Mouse (Mus musculus) CD4-positive helper T cell, adult 2 months (primary cell): ENCODE results near the gene Eif5.
"Not testable (repeated sequence)": the region's sequence is repeated elsewhere in the genome, so short reads cannot be mapped to it uniquely, and the experiment has no call there.

ENCODE experiments used
- DNase-seq: peaks from one replicate; pipeline ENCODE4 v3.0.0-alpha.2; 2012; ENCODE audit warnings: low read depth, missing footprints, low spot score

Eif5 gene

GRCm38 (mm10) chr12:111524883-111525282 lies 12.9 kb upstream of the Eif5 start:
- no peak for DNase-seq

- no peak for DNase-seq
These were observed 10.1 kb upstream of the Eif5 start for GRCm38 (mm10) chr12:111527643-111528281.

GRCm38 (mm10) chr12:111529192-111529591 lies 8.6 kb upstream of the Eif5 start:
- DNase-seq: no peak

GRCm38 (mm10) chr12:111533096-111533794 lies 4.6 kb upstream of the Eif5 start:
- DNase-seq: no peak

GRCm38 (mm10) chr12:111535281-111535680 lies 2.5 kb upstream of the Eif5 start:
- DNase-seq: no peak

- no peak for DNase-seq
These were observed 2.1 kb upstream of the Eif5 start for GRCm38 (mm10) chr12:111535762-111536161.

- DNase-seq: no peak
These were observed 1.1 kb upstream of the Eif5 start for GRCm38 (mm10) chr12:111536746-111537145.

- no peak for DNase-seq
These were observed 475 bp upstream of the Eif5 start for GRCm38 (mm10) chr12:111537341-111537740.

- DNase-seq: peak; percentile 90
These were observed 650 bp downstream of the Eif5 start for GRCm38 (mm10) chr12:111538292-111539040.

GRCm38 (mm10) chr12:111539041-111539345 lies 1.2 kb downstream of the Eif5 start:
- DNase-seq: no peak

- no peak for DNase-seq
These were observed 9.3 kb downstream of the Eif5 start for GRCm38 (mm10) chr12:111547070-111547469.

- DNase-seq: no peak
These were observed 10.9 kb downstream of the Eif5 start for GRCm38 (mm10) chr12:111548555-111549289.

GRCm38 (mm10) chr12:111550679-111551078 lies 12.9 kb downstream of the Eif5 start:
- no peak for DNase-seq

- no peak for DNase-seq
These were observed 14.5 kb downstream of the Eif5 start for GRCm38 (mm10) chr12:111552342-111552741.

GRCm38 (mm10) chr12:111555357-111555756 lies 17.5 kb downstream of the Eif5 start:
- DNase-seq: no peak

- DNase-seq: not testable (repeated sequence)
These were observed 18.1 kb downstream of the Eif5 start for GRCm38 (mm10) chr12:111555893-111556292.

GRCm38 (mm10) chr12:111557538-111557937 lies 19.7 kb downstream of the Eif5 start:
- DNase-seq: no peak

- DNase-seq: no peak
These were observed 20.8 kb downstream of the Eif5 start for GRCm38 (mm10) chr12:111558655-111559054.

GRCm38 (mm10) chr12:111559647-111560258 lies 21.9 kb downstream of the Eif5 start:
- DNase-seq: peak; percentile 87

- DNase-seq: no peak
These were observed 22.5 kb downstream of the Eif5 start for GRCm38 (mm10) chr12:111560286-111560685.

- DNase-seq: no peak
These were observed 24.5 kb downstream of the Eif5 start for GRCm38 (mm10) chr12:111562276-111562814.
